Mouse (Mus musculus) limb, embryonic 14.5 days (tissue): ENCODE results near the gene Spry1. TPM values are rescaled to one million over a fixed set of nuclear protein-coding genes. Genes with fewer than 3 reads are reported as not detected.

Source experiments
- ATAC-seq: fragments of 200-750 bp; cut with Nextera tagmentation; 2 replicates; pipeline ENCODE4 v1.8.0; 2017; ENCODE audit warnings: low read depth, moderate number of reproducible peaks, moderate TSS enrichment; ENCODE audit not compliant: low FRiP score
- DNase-seq: peaks from one replicate; pipeline ENCODE4 v3.0.0-alpha.2; 2015; ENCODE audit warnings: low spot score
- H3K27ac ChIP-seq: fragments of 300-500 bp; sonication (generic); replicated peaks from 2 replicates; pipeline ENCODE4 v1.5.1; 2014; ENCODE audit warnings: low read depth, mild to moderate bottlenecking, low read length, moderate library complexity, mixed read lengths
- H3K27me3 ChIP-seq: fragments of 300-500 bp; sonication (generic); 2 replicates; pipeline ENCODE4 v1.6.1; 2014; ENCODE audit warnings: low read length, mixed read lengths; ENCODE audit not compliant: control insufficient read depth, insufficient read depth
- H3K36me3 ChIP-seq: fragments of 300-500 bp; sonication (generic); 2 replicates; pipeline ENCODE4 v1.6.1; 2014; ENCODE audit warnings: mild to moderate bottlenecking, low read length, moderate library complexity, mixed read lengths; ENCODE audit not compliant: control insufficient read depth, insufficient read depth
- H3K4me1 ChIP-seq: fragments of 300-500 bp; sonication (generic); 2 replicates; pipeline ENCODE4 v1.6.1; 2014; ENCODE audit warnings: antibody characterized with exemption, low read length, mixed read lengths; ENCODE audit not compliant: control insufficient read depth, insufficient read depth
- H3K4me2 ChIP-seq: fragments of 300-500 bp; sonication (generic); replicated peaks from 2 replicates; pipeline ENCODE4 v1.6.1; 2014; ENCODE audit warnings: low read depth, mild to moderate bottlenecking, low read length, moderate library complexity; ENCODE audit not compliant: severe bottlenecking
- H3K4me3 ChIP-seq: fragments of 300-500 bp; sonication (generic); replicated peaks from 2 replicates; pipeline ENCODE4 v1.5.1; 2014; ENCODE audit warnings: low read length
- H3K9ac ChIP-seq: fragments of 300-500 bp; sonication (generic); 2 replicates; pipeline ENCODE4 v1.6.1; 2014; ENCODE audit warnings: mild to moderate bottlenecking, low read depth, low read length, moderate library complexity; ENCODE audit not compliant: severe bottlenecking
- H3K9me3 ChIP-seq: fragments of 300-500 bp; sonication (generic); 2 replicates; pipeline ENCODE4 v1.6.1; 2016; ENCODE audit warnings: low read length; ENCODE audit not compliant: control insufficient read depth
- POLR2A ChIP-seq: fragments of 200-500 bp; IDR thresholded peaks from 2 replicates; pipeline ENCODE4 v1.8.0; 2012; ENCODE audit warnings: inconsistent platforms, mild to moderate bottlenecking, moderate library complexity, borderline replicate concordance; ENCODE audit not compliant: insufficient read depth, insufficient read length; ENCODE audit errors: extremely low read depth
- WGBS: fragments of 180-500 bp; shearing (Covaris S2); extraction: QIAGEN DNeasy Blood & Tissue Kit; methylation state at CpG from one replicate; pipeline ENCODE4 v1.1.7; 2014; 5-methylcytosine and 5-hydroxymethylcytosine counted together
- polyA plus RNA-seq, 2 experiments: library from polyadenylated mRNA; depleted of rRNA in 1 of 2; stranded (reverse) in 1 of 2; unstranded in 1 of 2; fragments of >200 nt; fragmentation: Nextera tagmentation in 1 of 2; extraction: Ambion mirVana in 1 of 2; gene quantifications; 2 replicates each; pipeline versions ENCODE4 v1.2.1 to v1.2.3; 2012 to 2014

The Spry1 gene
- polyA plus RNA-seq, 2 experiments: 23.6 to 57.1 TPM

DNA sequence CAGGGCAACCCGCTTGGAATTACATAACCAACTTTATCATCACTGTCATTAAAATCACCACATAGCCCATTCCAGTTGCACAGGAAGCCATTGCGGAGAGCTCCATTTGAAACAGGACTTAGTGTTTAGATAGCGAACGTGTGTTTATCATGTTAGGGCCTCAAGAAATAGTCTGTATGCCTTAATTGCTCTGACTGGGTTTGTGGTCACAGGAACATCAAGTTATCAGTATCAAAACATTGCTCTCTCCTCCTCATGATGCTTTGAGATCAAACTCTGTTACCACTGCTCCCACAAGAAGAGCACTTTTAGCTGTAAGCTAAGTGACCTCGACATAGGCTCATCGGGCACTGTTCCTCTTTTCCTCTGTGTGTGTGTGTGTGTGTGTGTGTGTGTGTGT, 19.9 kb downstream of the Spry1 start:
- Histone ChIP-seq H3K4me2 (no peak overlapping the region), H3K27me3 (no peaks in the 10 kb centered on the region), H3K4me1 (peaks cover 13% of the 10 kb centered on the region; the same call in 1 of the 2 replicates), H3K9ac (no peak overlapping the region), H3K36me3 (no peaks in the 10 kb centered on the region), H3K4me3 (no peak overlapping the region), H3K27ac (no peak overlapping the region), H3K9me3 (no peaks in the 10 kb centered on the region)
- 74% methylated on average over 6 of the region's 6 CpGs for WGBS
- TF ChIP-seq POLR2A: no peak
- DNase-seq (no peak), ATAC-seq (no peak)

DNA sequence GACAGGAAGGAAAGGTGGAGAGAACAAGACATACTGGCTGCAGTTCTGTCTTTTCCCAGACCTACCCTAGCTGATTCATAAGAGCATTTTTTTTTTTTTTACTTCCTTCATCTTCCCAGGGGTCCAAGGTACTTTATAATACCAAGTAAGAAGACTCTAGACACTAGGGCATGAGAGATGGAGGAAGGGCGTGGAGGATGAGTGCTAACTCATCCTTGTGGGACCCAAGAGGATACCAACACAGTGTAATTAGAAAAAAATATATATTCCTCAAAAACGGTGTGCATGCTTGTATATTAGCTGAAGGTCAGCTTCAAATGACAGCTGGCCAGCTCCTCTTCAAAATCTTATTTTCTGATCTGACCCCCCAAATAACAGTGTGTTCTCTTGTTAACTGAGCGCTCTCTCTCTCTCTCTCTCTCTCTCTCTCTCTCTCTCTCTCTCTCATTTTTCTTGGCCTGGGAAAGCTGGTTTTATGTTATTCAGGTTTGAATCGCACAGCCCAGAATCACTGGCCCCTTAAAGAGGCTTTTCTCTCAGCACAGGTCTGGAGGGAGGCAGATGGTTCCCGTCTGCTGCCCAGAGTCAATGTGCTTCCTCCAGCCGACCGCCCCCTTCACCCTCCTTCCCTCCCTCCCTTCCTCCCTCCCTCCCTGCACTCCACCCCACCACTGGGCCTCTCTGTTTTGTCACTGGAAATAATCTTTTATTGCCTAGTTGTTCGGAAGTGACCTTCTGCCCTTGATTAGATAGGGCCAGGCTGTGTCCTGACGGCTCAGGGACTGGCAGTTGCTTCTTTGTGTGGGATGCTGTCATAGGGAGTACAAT, 26.8 kb downstream of the Spry1 start:
- peak overlapping the region; percentile 9; the same call in 1 of the 2 replicates for H3K9ac ChIP-seq
- TF ChIP-seq POLR2A: no peak
- WGBS: 14% methylated on average over 9 of the region's 9 CpGs

DNA sequence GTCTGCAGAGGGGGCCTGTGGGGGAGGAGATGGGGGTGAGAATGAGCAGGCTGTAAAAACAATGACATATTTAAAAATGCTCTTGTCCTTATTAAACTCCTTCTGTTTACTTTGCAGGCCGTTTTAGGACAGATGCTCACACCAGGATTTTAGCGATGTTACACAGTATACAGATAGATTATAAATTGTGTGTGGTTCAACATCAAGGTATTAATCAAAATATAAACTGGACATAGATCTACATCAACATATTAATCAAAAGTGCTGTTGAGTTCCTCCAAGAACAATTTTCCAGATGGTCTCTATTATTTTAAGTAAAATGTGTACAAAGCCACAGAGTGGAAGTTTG, 27.3 kb downstream of the Spry1 start:
- Histone ChIP-seq H3K9ac (peak overlapping the region; percentile 9; the same call in 1 of the 2 replicates), H3K27me3 (no peaks in the 10 kb centered on the region), H3K27ac (no peak overlapping the region), H3K4me2 (no peak overlapping the region), H3K4me1 (0 out of 2 replicates have a peak, but pooled peaks cover 2% of the 10 kb centered on the region), H3K36me3 (no peaks in the 10 kb centered on the region), H3K9me3 (peaks cover 18% of the 10 kb centered on the region), H3K4me3 (no peak overlapping the region)
- ATAC-seq (no peak), DNase-seq (no peak)
- no peak for TF ChIP-seq POLR2A
- 29% methylated on average over 2 of the region's 2 CpGs for WGBS

More for the DNA sequence above, 26.8 kb downstream of the Spry1 start:
- Histone ChIP-seq H3K9me3 (peaks cover 18% of the 10 kb centered on the region), H3K27me3 (no peaks in the 10 kb centered on the region), H3K4me2 (no peak overlapping the region), H3K4me3 (no peak overlapping the region), H3K4me1 (0 out of 2 replicates have a peak, but pooled peaks cover 2% of the 10 kb centered on the region), H3K36me3 (no peaks in the 10 kb centered on the region), H3K27ac (no peak overlapping the region)
- DNase-seq (no peak), ATAC-seq (no peak; the same call in 1 of the 2 replicates)

DNA sequence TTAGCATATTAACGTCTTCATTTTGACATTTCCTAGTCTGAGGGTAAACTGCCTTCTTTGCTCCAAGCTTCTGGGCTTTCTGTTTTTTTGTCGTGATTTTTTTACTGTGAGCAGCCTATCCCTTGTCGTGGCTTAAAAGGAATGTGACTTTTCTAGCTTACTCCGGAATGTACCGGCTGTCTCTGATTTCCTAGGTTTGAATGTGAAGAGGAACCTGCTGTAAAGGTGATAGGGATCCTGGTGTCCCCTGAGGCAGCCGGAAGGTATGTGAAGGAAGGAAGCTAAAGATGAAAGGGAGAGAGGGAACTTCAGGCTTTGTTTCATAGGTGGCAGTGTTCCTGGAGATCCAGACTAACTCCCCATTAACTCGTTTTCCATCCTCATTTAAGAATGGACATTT, 28.0 kb downstream of the Spry1 start:
- Histone ChIP-seq H3K4me3 (no peak overlapping the region), H3K27me3 (no peaks in the 10 kb centered on the region), H3K9me3 (peaks cover 18% of the 10 kb centered on the region), H3K36me3 (no peaks in the 10 kb centered on the region), H3K4me2 (no peak overlapping the region), H3K27ac (no peak overlapping the region), H3K4me1 (0 out of 2 replicates have a peak, but pooled peaks cover 2% of the 10 kb centered on the region), H3K9ac (no peak overlapping the region)
- no peak for DNase-seq
- WGBS: 27% methylated on average over 7 of the region's 7 CpGs
- no peak for TF ChIP-seq POLR2A
- ATAC-seq: no peak

- Histone ChIP-seq H3K4me1 (0 out of 2 replicates have a peak, but pooled peaks cover 2% of the 10 kb centered on the region), H3K36me3 (no peaks in the 10 kb centered on the region), H3K4me2 (no peak overlapping the region), H3K4me3 (no peak overlapping the region), H3K27ac (no peak overlapping the region), H3K9me3 (peaks cover 18% of the 10 kb centered on the region), H3K27me3 (no peaks in the 10 kb centered on the region), H3K9ac (no peak overlapping the region)
- 89% methylated on average over 12 of the region's 12 CpGs for WGBS
- DNase-seq (no peak), ATAC-seq (no peak)
- no peak for TF ChIP-seq POLR2A
Observed at GRCm38 (mm10) chr3:37668652-37669051, 28.9 kb downstream of the Spry1 start.
